Mouse (Mus musculus) ZHBTc4 (cell line): ENCODE measurements around the gene Nup98.

Experiments
- DNase-seq: peaks from one replicate; pipeline ENCODE4 v3.0.0-alpha.2; 2011; ENCODE audit warnings: low read depth, low spot score

Nup98 gene

DNA sequence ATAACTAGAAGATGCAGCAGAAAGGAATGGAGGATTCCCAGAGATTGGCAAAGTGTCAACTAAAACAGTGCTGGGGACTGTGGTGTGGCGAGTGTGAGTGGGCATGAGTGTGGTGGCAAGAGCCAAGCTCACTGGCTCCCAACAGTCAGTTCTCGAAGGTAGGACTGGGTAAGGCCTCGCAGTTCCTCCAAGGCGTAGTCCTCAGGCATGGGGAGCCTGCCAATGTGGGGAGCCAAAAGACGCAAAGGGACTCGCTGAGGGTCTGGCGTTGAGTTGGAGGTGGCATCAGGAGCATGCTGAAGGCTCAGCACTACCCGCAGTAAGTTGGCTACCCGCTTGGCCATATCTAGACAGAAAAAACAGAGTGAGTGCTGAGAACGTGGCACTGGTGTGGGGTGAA lies 89.7 kb downstream of the Nup98 start:
- no peak for DNase-seq

- DNase-seq, result no peak
These were observed 92.6 kb downstream of the Nup98 start for GRCm38 (mm10) chr7:102117382-102117781.

- no peak for DNase-seq
These were observed 93.2 kb downstream of the Nup98 start, which contains the start of gene Chrna10 for GRCm38 (mm10) chr7:102116579-102117331. Gene Chrna10, minus strand, starts transcription at chr7:102116828.

DNA sequence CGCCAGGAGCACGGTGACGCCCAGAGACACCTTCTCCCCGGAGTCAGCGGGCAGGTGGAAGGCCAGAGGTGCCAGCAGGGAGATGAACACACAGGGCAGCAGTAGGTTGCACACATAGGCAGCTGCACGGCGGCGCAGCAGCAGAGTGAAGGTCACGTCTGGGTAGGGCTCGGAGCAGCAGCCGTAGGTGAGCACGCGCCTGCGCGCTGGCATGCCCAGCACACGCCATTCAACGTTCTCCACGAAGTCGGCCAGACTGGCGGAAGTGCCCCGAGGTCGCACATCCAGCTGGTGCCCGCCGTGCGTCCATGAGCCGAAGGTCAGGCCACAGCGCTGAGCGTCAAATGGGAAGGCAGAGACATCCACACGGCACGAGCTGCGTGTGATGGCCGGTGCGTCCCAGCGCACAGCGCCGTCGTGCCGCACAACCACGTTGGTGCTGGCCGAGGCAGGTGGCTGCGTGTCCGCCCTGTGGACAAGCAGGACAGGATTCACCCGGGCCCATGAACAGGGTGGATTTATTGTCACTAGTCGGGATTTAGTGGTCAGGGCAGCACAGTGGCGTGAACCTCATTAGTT lies 96.7 kb downstream of the Nup98 start:
- DNase-seq, result peak; percentile 61

DNA sequence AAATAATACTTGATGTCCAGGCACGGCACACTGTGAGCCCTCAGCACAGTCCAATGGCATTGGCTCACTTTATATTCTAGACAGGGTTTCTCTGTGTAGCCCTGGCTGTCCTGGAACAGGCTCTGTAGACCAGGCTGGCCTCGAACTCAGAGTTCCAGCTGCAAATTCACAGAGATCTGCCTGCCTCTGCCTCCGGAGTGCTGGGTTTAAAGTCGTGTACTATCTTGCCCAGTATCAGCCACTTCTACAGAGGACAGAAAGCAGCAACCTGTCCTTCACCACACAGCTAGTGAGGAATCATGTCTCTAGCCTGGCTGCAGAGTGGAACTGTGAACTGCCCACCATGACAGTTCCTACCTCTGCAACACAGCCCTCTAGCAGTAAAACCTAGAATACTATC lies 100.2 kb downstream of the Nup98 start:
- no peak for DNase-seq

DNA sequence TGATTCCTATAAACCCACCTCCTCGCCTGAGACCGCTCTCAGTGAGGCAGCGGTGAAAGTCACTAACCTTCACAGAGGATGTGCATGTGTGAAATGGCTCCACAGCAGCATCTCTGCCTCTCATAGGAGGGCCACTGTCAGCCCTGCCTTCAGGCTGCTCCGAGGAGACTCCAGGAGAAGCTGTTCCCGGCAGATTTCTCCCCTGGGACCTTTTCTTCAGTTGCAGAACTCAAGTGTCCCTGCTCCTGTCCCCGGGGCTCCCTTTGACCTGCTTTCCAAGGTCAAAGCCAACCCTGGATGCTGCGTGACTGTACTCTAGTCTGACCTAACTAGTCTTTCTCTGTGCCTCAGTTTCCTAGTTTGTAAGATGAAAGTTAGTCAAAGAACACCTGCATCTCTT lies 100.8 kb downstream of the Nup98 start, which contains the start of gene Art5:
Art5 (minus strand) TSS at position 319 of the 400 bp plus-strand sequence.
- DNase-seq, result no peak

- DNase-seq, result no peak
These were observed 101.8 kb downstream of the Nup98 start for GRCm38 (mm10) chr7:102108206-102108605.

GRCm38 (mm10) chr7:102106700-102107141 lies 103.3 kb downstream of the Nup98 start:
- DNase-seq, result peak; percentile 58

DNA sequence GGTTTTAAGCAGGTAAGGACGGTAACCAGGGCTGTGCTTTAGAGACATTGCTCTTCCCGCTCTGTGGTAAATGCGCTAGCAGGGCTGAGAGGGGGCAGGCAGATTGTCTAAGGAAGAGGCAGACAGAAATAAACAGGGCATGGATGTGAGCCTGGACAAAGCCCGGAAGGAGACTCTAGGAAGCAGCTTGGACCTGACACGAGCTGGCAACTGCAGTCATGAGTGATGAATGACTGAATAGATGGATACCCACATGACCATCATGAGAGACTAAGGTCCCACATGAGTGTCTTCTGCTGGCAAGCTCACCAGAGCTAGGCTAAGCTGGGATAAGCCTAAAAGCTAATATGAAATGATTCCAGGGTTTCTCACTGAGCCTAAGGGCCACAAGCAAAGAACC lies 105.8 kb downstream of the Nup98 start:
- no peak for DNase-seq

GRCm38 (mm10) chr7:102103555-102103954 lies 106.4 kb downstream of the Nup98 start:
- DNase-seq, result no peak

DNA sequence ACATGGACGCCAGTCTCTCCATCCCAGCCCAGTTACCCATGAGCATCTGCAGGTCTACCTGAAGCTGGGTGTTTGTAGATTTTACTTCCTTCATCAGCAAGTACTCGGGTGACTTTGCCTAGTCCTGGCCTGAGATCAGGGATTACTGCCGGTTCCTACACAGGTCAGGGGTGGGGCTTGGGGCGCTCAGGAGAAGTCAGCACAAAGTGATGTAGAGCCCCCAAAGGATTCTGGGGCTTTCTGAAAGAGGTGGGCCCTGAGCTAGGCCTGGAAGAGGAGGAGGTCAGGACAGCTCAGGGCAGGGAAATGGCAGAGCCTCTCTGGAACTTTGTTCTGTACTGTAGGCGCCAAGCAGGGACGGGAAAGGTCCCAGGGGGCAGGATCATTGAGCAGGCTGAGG lies 107.3 kb downstream of the Nup98 start:
- peak; percentile 56 for DNase-seq

DNA sequence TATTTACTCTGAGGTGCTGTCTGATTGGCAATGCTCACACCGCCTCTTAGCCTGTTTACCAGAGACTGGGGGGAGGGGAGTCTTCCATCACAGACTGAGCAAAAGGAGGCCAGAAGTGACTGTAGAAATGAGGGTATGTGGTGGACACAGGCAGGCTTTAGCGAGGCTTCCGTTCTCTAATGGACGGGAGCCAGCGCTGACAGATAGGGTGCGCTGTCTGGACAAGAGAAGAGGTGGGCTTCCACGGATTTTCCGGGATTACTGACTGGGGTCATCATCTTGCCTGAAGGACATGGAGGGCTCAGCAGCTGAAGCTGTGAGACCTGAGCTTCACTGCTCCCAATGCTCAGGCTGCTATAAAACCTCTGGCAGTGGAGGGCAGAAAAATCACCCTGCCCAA lies 107.7 kb downstream of the Nup98 start:
- DNase-seq, result no peak

GRCm38 (mm10) chr7:102101487-102101886 lies 108.5 kb downstream of the Nup98 start, which contains the start of gene Art1:
Gene Art1, plus strand, starts transcription at chr7:102101743.
- DNase-seq, result no peak

GRCm38 (mm10) chr7:102100868-102101267 lies 109.1 kb downstream of the Nup98 start:
- DNase-seq, result no peak

DNA sequence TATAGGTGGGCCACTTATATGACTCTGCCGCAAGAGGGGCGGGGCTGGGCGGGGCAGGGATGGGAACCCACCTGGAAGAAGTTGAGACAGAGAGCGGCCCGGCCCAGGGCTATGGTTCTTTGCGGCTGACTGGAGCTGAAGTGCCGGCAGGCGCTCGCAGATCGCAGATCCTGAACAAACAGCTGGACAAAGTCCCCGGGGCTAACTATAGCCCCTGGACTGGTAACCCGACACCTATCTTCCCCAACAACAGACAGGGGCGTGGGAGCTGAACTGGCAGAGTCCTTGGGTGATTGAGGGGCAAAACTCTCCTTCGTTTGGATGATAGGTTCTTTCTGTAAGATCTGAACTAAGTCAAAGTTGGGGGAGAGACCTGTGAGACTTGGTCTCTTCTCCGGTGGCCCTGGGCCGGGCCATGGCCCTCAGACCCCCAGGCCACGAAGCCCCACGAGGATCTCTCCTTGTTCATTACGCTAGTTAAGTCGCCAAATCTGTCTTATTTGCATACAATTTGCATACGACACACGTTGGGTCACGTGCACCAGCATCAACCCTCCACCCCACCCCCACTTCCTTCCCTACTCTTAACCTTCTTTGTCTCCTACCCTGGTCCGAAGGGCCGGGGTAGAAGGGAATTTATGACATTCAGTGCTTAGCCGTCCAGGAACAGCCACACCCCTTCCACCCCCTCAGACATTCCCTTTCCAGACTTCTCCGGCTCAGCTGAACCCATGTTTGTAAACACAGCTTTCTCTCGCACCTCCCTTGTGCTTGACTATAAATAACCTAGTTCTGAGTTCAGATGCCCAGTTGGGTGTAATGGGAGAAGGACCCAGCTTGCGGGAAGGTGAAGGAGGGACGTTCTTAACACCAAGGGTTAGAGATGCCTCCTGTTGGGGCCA lies 110.0 kb downstream of the Nup98 start:
- DNase-seq, result peak; percentile 91

GRCm38 (mm10) chr7:102087336-102087735 lies 122.6 kb downstream of the Nup98 start:
- no peak for DNase-seq

DNA sequence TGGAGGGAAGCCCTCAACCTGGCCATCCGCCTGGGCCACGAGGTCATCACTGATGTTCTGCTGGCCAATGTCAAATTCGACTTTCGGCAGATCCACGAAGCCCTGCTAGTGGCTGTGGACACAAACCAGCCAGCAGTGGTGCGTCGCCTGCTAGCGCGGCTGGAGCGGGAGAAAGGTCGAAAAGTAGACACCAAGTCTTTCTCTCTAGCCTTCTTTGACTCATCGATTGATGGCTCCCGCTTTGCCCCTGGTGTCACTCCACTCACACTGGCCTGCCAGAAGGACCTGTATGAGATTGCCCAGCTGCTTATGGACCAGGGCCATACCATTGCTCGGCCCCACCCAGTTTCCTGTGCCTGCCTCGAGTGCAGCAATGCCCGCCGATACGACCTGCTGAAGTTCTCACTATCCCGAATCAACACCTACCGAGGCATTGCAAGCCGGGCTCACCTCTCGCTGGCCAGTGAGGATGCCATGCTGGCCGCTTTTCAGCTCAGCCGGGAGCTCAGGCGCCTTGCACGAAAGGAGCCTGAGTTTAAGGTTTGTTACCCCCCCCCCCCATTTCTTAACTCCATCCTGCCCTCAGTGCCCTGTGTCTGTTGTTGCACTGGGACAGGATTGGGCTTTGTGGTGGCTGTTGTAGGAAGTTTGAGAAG lies 125.8 kb downstream of the Nup98 start:
- DNase-seq, result no peak

- no peak for DNase-seq
These were observed 127.2 kb downstream of the Nup98 start, which contains the start of gene Trpc2 for GRCm38 (mm10) chr7:102082816-102083215. Gene Trpc2, plus strand, starts transcription at chr7:102083116.

- no peak for DNase-seq
These were observed 128.2 kb downstream of the Nup98 start for GRCm38 (mm10) chr7:102081784-102082183.

GRCm38 (mm10) chr7:102080311-102080710 lies 129.7 kb downstream of the Nup98 start:
- DNase-seq, result no peak

- DNase-seq, result peak; percentile 62
These were observed 131.5 kb downstream of the Nup98 start for GRCm38 (mm10) chr7:102078517-102078916.
